Mouse (Mus musculus) liver, embryonic 14.5 days (tissue): ENCODE measurements at regions not wholly inside any gene's neighbourhood (a gene's known extent, or its start where the extent isn't known, plus 50 kb on each side); places are given as distances from the start of the nearest gene placed in this dataset.

ENCODE experiments used
- ATAC-seq: fragments of 200-750 bp; cut with Nextera tagmentation; 2 replicates; pipeline ENCODE4 v1.8.0; 2017; ENCODE audit warnings: moderate number of reproducible peaks, mild to moderate bottlenecking, moderate library complexity; ENCODE audit not compliant: insufficient read depth
- DNase-seq, 3 experiments: peaks; one replicate each; pipeline ENCODE4 v3.0.0-alpha.2; 2012 to 2013; ENCODE audit warnings: low read depth in 3 of 3, low spot score in 3 of 3
- H3K27ac ChIP-seq: fragments of 300-500 bp; sonication (generic); 2 replicates; pipeline ENCODE4 v1.5.1; 2014; ENCODE audit warnings: moderate library complexity, mild to moderate bottlenecking, control low read depth, inconsistent platforms
- H3K27me3 ChIP-seq: fragments of 300-500 bp; sonication (generic); 2 replicates; pipeline ENCODE4 v1.6.1; 2014; ENCODE audit warnings: mild to moderate bottlenecking, low read length, moderate library complexity; ENCODE audit not compliant: control insufficient read depth, insufficient read depth
- H3K36me3 ChIP-seq: fragments of 300-500 bp; sonication (generic); replicated peaks from 2 replicates; pipeline ENCODE4 v1.6.1; 2014; ENCODE audit warnings: low read depth; ENCODE audit not compliant: control insufficient read depth, insufficient read depth
- H3K4me1 ChIP-seq, 2 experiments: fragments of 200-500 bp in 1 of 2; fragments of 300-500 bp in 1 of 2; sonication (generic) in 1 of 2; replicated peaks; 2 replicates each; pipeline ENCODE4 v1.6.1; 2012 to 2014; ENCODE audit warnings: antibody characterized with exemption in 1 of 2, inconsistent platforms in 1 of 2, low read length in 1 of 2; ENCODE audit not compliant: control insufficient read depth in 2 of 2, insufficient read depth in 2 of 2
- H3K4me2 ChIP-seq: fragments of 300-500 bp; sonication (generic); 2 replicates; pipeline ENCODE4 v1.6.1; 2014; ENCODE audit warnings: low read depth, mild to moderate bottlenecking, control low read depth, moderate library complexity
- H3K4me3 ChIP-seq, 2 experiments: fragments of 200-500 bp in 1 of 2; fragments of 300-500 bp in 1 of 2; sonication (generic) in 1 of 2; 2 replicates each; pipeline ENCODE4 v1.5.1; 2012 to 2014; ENCODE audit warnings: low read depth in 2 of 2, low read length in 2 of 2, mild to moderate bottlenecking in 2 of 2, control low read depth in 1 of 2, inconsistent platforms in 1 of 2, moderate library complexity in 1 of 2; ENCODE audit not compliant: insufficient read depth in 1 of 2
- H3K9ac ChIP-seq: fragments of 300-500 bp; sonication (generic); replicated peaks from 2 replicates; pipeline ENCODE4 v1.6.1; 2014; ENCODE audit warnings: mild to moderate bottlenecking, control low read depth, moderate library complexity
- H3K9me3 ChIP-seq: fragments of 300-500 bp; sonication (generic); 2 replicates; pipeline ENCODE4 v1.6.1; 2016; ENCODE audit warnings: low read length, mixed read lengths; ENCODE audit not compliant: control insufficient read depth
- CTCF ChIP-seq: IDR thresholded peaks from 2 replicates; pipeline ENCODE4 v1.5.1; 2016; ENCODE audit warnings: antibody characterized with exemption, low read depth, control low read depth
- EP300 ChIP-seq: IDR thresholded peaks from 2 replicates; pipeline ENCODE4 v1.6.1; 2016; ENCODE audit warnings: antibody characterized with exemption, low read depth
- WGBS: fragments of 180-500 bp; shearing (Covaris S2); extraction: QIAGEN DNeasy Blood & Tissue Kit; methylation state at CpG from one replicate; pipeline ENCODE4 v1.1.7; 2014; ENCODE audit not compliant: insufficient replicate concordance; 5-methylcytosine and 5-hydroxymethylcytosine counted together

- no peaks in the 10 kb centered on the region for H3K4me1 ChIP-seq
- H3K9ac ChIP-seq = no peak overlapping the region
- no peak overlapping the region for H3K4me3 ChIP-seq
- no peak overlapping the region for H3K27ac ChIP-seq
- no peaks in the 10 kb centered on the region for H3K36me3 ChIP-seq
- no peaks in the 10 kb centered on the region for H3K9me3 ChIP-seq
- 46% methylated on average over 5 of the region's 5 CpGs for WGBS
- DNase-seq (no peak), ATAC-seq (no peak)
- no peak for TF ChIP-seq CTCF
- TF ChIP-seq EP300 = no peak
- no peak overlapping the region for H3K4me2 ChIP-seq
- H3K27me3 ChIP-seq = no peaks in the 10 kb centered on the region
Observed at GRCm38 (mm10) chr1:75738651-75739050, 192.6 kb downstream of the Slc4a3 start.

GRCm38 (mm10) chr1:75749665-75750221 is 203.7 kb downstream of the Slc4a3 start:
- H3K9ac ChIP-seq = no peak overlapping the region
- H3K27ac ChIP-seq = no peak overlapping the region
- no peaks in the 10 kb centered on the region for H3K36me3 ChIP-seq
- H3K9me3 ChIP-seq = no peaks in the 10 kb centered on the region
- H3K4me3 ChIP-seq = no peak overlapping the region
- WGBS = 64% methylated on average over 10 of the region's 10 CpGs
- no peak overlapping the region for H3K4me2 ChIP-seq
- TF ChIP-seq EP300 = no peak
- no peak for TF ChIP-seq CTCF
- H3K4me1 ChIP-seq = no peaks in the 10 kb centered on the region
- no peaks in the 10 kb centered on the region for H3K27me3 ChIP-seq
- ATAC-seq = no peak
- DNase-seq = no peak

- no peak overlapping the region for H3K4me2 ChIP-seq
- H3K9ac ChIP-seq = no peak overlapping the region
- H3K9me3 ChIP-seq = no peaks in the 10 kb centered on the region
- no peak overlapping the region for H3K27ac ChIP-seq
- no peaks in the 10 kb centered on the region for H3K27me3 ChIP-seq
- ATAC-seq = no peak
- WGBS = 40% methylated on average over 5 of the region's 5 CpGs
- H3K4me3 ChIP-seq = no peak overlapping the region
- H3K36me3 ChIP-seq = no peaks in the 10 kb centered on the region
- H3K4me1 ChIP-seq = no peaks in the 10 kb centered on the region
- no peak for DNase-seq
- TF ChIP-seq EP300 (no peak), CTCF (no peak)
Observed at GRCm38 (mm10) chr1:75772131-75772530, 226.1 kb downstream of the Slc4a3 start.

- DNase-seq = no peak
- H3K9me3 ChIP-seq = no peaks in the 10 kb centered on the region
- WGBS = 69% methylated on average over 5 of the region's 5 CpGs
- H3K9ac ChIP-seq = no peak overlapping the region
- no peak overlapping the region for H3K4me2 ChIP-seq
- no peaks in the 10 kb centered on the region for H3K27me3 ChIP-seq
- no peak for ATAC-seq
- H3K4me3 ChIP-seq = no peak overlapping the region
- no peaks in the 10 kb centered on the region for H3K36me3 ChIP-seq
- H3K4me1 ChIP-seq = no peaks in the 10 kb centered on the region
- no peak overlapping the region for H3K27ac ChIP-seq
- no peak for TF ChIP-seq CTCF
- no peak for TF ChIP-seq EP300
Observed at GRCm38 (mm10) chr1:75773014-75773413, 226.9 kb downstream of the Slc4a3 start.

- ATAC-seq (no peak), DNase-seq (no peak)
- no peak overlapping the region for H3K4me3 ChIP-seq
- 73% methylated on average over 8 of the region's 8 CpGs for WGBS
- no peaks in the 10 kb centered on the region for H3K9me3 ChIP-seq
- no peaks in the 10 kb centered on the region for H3K27me3 ChIP-seq
- H3K27ac ChIP-seq = no peak overlapping the region
- no peak overlapping the region for H3K9ac ChIP-seq
- H3K4me1 ChIP-seq = no peaks in the 10 kb centered on the region
- no peaks in the 10 kb centered on the region for H3K36me3 ChIP-seq
- H3K4me2 ChIP-seq = no peak overlapping the region
- TF ChIP-seq EP300 = no peak
- no peak for TF ChIP-seq CTCF
Observed at GRCm38 (mm10) chr1:75778889-75779288, 232.8 kb downstream of the Slc4a3 start.
